Mouse (Mus musculus): ENCODE data around the gene Elf2.

- TF ChIP-seq CTCF (conservative IDR thresholded peaks at IDR 0.05 in 1 of 2, IDR thresholded peaks at IDR 0.05 in 1 of 2; ENCODE audit: low read depth in 2 of 2, low read length in 2 of 2) (no peak), EP300 (IDR thresholded peaks at IDR 0.05; ENCODE audit: low read length) (no peak), POLR2A (IDR thresholded peaks at IDR 0.05; ENCODE audit: low read depth, low read length) (no peak), TCF12 (IDR thresholded peaks at IDR 0.05; ENCODE audit: low read depth, low read length) (no peak), SMC3 (IDR thresholded peaks at IDR 0.05; ENCODE audit: low read depth, low read length) (no peak), MAX (IDR thresholded peaks at IDR 0.05; ENCODE audit: low read length) (no peak), ZMIZ1 (IDR thresholded peaks at IDR 0.05; ENCODE audit: low read depth, low read length) (no peak), ETS1 (conservative IDR thresholded peaks at IDR 0.05; ENCODE audit: low read depth, low read length) (no peak), ZNF384 (IDR thresholded peaks at IDR 0.05; ENCODE audit: low read depth, low read length) (no peak), MAFK (IDR thresholded peaks at IDR 0.05; ENCODE audit: insufficient replicate concordance, low read length) (no peak), HCFC1 (IDR thresholded peaks at IDR 0.05; ENCODE audit: low read depth, low read length) (no peak)
These were observed 38.1 kb upstream of the Elf2 start for GRCm38 (mm10) chr3:51378665-51378946.
